Comparison of ENCODE assay signal across 18 mouse cellular contexts in the genomic region with DNA sequence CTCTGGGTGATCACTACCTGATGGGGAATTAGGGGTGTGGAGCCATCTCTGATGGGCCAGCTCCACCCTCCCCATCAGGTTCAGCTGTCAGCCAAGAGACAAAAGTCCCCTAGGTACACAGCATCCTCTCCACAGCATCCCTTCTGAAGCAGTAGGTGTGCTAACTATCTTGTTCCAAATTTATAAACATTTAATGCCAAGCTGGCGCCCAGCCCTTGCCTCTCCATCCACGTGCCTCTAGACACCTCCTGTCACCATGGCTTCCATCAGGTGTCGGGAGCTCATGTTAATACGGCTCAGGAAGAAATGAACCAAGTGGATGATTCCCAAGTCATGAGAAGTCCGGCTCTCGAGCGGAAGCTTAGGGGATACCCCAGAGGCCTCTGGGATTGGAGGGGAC.
"Had no signal": no experiment of that assay in that cellular context is flagged by ENCODE, and none has a peak within 500 bp of the region (broad histone marks: within the 10 kb centered on the region; RNA-seq: fewer than 3 reads in every experiment).

No protein-coding gene starts in this region.

- H3K9ac ChIP-seq: lung, embryonic 14.5 days; midbrain, embryonic 13.5 days; midbrain, embryonic 15.5 days; neural tube, embryonic 13.5 days; neural tube, embryonic 15.5 days had no signal

- H3K27ac ChIP-seq: midbrain, embryonic 10.5 days; midbrain, embryonic 15.5 days; neural tube, embryonic 13.5 days; neural tube, embryonic 15.5 days had no signal

- ATAC-seq: midbrain, embryonic 13.5 days; midbrain, embryonic 15.5 days had no signal

- H3K9me3 ChIP-seq: midbrain, embryonic 10.5 days; midbrain, embryonic 13.5 days; midbrain, embryonic 15.5 days; neural tube, embryonic 13.5 days; neural tube, embryonic 15.5 days had no signal

- DNase-seq: lung, adult 18-20 months; lung, embryonic 14.5 days; lung, postnatal 10 days; lung, postnatal 4 days; retina, postnatal 1 day; right cerebral cortex, adult 18-20 months; right cerebral cortex, postnatal 25 days; right cerebral cortex, postnatal 4 days; spleen, adult 18-20 months; thymus, adult 18-20 months; thymus, postnatal 14 days; thymus, postnatal 36 days had no signal

- H3K27me3 ChIP-seq: midbrain, embryonic 13.5 days; midbrain, embryonic 15.5 days; neural tube, embryonic 13.5 days; neural tube, embryonic 15.5 days had no signal

- H3K4me2 ChIP-seq: lung, embryonic 14.5 days; midbrain, embryonic 13.5 days; midbrain, embryonic 15.5 days; neural tube, embryonic 13.5 days; neural tube, embryonic 15.5 days had no signal

- H3K4me3 ChIP-seq: midbrain, embryonic 10.5 days; midbrain, embryonic 13.5 days; midbrain, embryonic 15.5 days; myocyte; neural tube, embryonic 13.5 days; neural tube, embryonic 15.5 days had no signal

- H3K36me3 ChIP-seq: midbrain, embryonic 10.5 days; midbrain, embryonic 13.5 days; midbrain, embryonic 15.5 days; neural tube, embryonic 13.5 days; neural tube, embryonic 15.5 days had no signal
